Mouse (Mus musculus): Measurements from ENCODE around the gene Tex14.

Gene Tex14

GRCm38 (mm10) chr11:87404876-87405275, at the start of gene Tex14, which contains the start of gene Rad51c:
Tex14 (plus strand) TSS chr11:87405065.
Rad51c (minus strand) TSS chr11:87404954.
- peak; percentile 59 for DNase-seq (ENCODE audit: low read depth, low spot score)

- peak; percentile 27 for DNase-seq (ENCODE audit: low read depth, low spot score)
Observed at GRCm38 (mm10) chr11:87357317-87358300, 47.3 kb upstream of the Tex14 start.

GRCm38 (mm10) chr11:87358331-87359261, 46.3 kb upstream of the Tex14 start, which contains the start of gene Ppm1e:
Ppm1e (minus strand) TSS chr11:87359023.
- DNase-seq (ENCODE audit: low read depth, low spot score), result peak; percentile 86

GRCm38 (mm10) chr11:87359262-87359612, 45.6 kb upstream of the Tex14 start:
- no peak for DNase-seq (ENCODE audit: low read depth, low spot score)

GRCm38 (mm10) chr11:87365120-87365519, 39.7 kb upstream of the Tex14 start:
- DNase-seq (ENCODE audit: low read depth, low spot score), result no peak

GRCm38 (mm10) chr11:87367061-87367460, 37.8 kb upstream of the Tex14 start:
- DNase-seq (ENCODE audit: low read depth, low spot score), result no peak

- no peak for DNase-seq (ENCODE audit: low read depth, low spot score)
Observed at GRCm38 (mm10) chr11:87367865-87368580, 36.8 kb upstream of the Tex14 start.

GRCm38 (mm10) chr11:87384551-87384950, 20.3 kb upstream of the Tex14 start:
- no peak for DNase-seq (ENCODE audit: low read depth, low spot score)

GRCm38 (mm10) chr11:87385676-87386075, 19.2 kb upstream of the Tex14 start:
- no peak for DNase-seq (ENCODE audit: low read depth, low spot score)

- DNase-seq (ENCODE audit: low read depth, low spot score), result peak; percentile 45
Observed at GRCm38 (mm10) chr11:87393855-87394254, 11.0 kb upstream of the Tex14 start.

- DNase-seq (ENCODE audit: low read depth, low spot score), result peak; percentile 53
Observed at GRCm38 (mm10) chr11:87398402-87398801, 6.5 kb upstream of the Tex14 start.

- peak; percentile 98 for DNase-seq (ENCODE audit: low read depth, low spot score)
Observed at GRCm38 (mm10) chr11:87404111-87404853, 583 bp upstream of the Tex14 start.

- peak; percentile 66 for DNase-seq (ENCODE audit: low read depth, low spot score)
Observed at GRCm38 (mm10) chr11:87413412-87413811, 8.5 kb downstream of the Tex14 start.

- peak; percentile 89 for DNase-seq (ENCODE audit: low read depth, low spot score)
Observed at GRCm38 (mm10) chr11:87416120-87416519, 11.3 kb downstream of the Tex14 start.

- no peak for DNase-seq (ENCODE audit: low read depth, low spot score)
Observed at GRCm38 (mm10) chr11:87420861-87421260, 16.0 kb downstream of the Tex14 start.

GRCm38 (mm10) chr11:87421760-87422201, 16.9 kb downstream of the Tex14 start:
- peak; percentile 72 for DNase-seq (ENCODE audit: low read depth, low spot score)

- DNase-seq (ENCODE audit: low read depth, low spot score), result peak; percentile 93
Observed at GRCm38 (mm10) chr11:87422511-87423340, 17.9 kb downstream of the Tex14 start.

- DNase-seq (ENCODE audit: low read depth, low spot score), result peak; percentile 49
Observed at GRCm38 (mm10) chr11:87423551-87424325, 18.9 kb downstream of the Tex14 start.

GRCm38 (mm10) chr11:87426121-87426449, 21.2 kb downstream of the Tex14 start:
- DNase-seq (ENCODE audit: low read depth, low spot score), result no peak

Data from ES-CJ7 (cell line).